Mouse (Mus musculus) testis, adult 2 months (tissue): Measurements from ENCODE around the gene B3galnt2.

Experiments
- CTCF ChIP-seq: fragments of 200-500 bp; IDR thresholded peaks from 2 replicates; pipeline ENCODE4 v1.5.1; 2012; ENCODE audit warnings: low read depth, mild to moderate bottlenecking, inconsistent platforms, low read length, moderate library complexity; ENCODE audit not compliant: control insufficient read depth, insufficient read depth, insufficient replicate concordance
- POLR2A ChIP-seq: fragments of 200-500 bp; IDR thresholded peaks from 2 replicates; pipeline ENCODE4 v1.6.1; 2012; ENCODE audit warnings: low read depth, mild to moderate bottlenecking, inconsistent platforms, low read length, moderate library complexity; ENCODE audit not compliant: control insufficient read depth

DNA sequence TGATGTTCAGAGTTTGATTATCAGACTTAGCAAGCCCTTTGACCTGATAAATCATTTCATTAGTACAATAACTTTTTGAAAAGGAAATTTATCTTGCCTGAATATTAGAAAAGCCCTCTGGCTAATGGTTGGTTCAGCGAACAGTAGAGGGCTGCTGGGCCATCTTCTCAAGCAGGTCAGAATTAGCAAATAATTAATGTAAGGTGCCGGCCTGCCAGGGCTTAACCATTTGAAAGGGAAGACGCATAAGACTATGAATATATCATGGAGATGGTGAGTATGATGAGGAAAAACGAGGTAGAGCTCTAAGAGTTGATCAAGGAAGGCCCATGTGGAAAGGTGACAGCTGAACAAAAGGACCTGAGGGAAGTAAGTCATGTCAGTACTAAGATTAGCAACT lies 2.4 kb downstream of the B3galnt2 start:
- TF ChIP-seq POLR2A, result no peak
- no peak for TF ChIP-seq CTCF
